Mouse (Mus musculus) T-helper 1 cell (primary cell): ENCODE data around the gene Erbb3.
"Not testable (repeated sequence)": the region's sequence is repeated elsewhere in the genome, so short reads cannot be mapped to it uniquely, and the experiment has no call there.

ENCODE experiments used
- in situ Hi-C: fragments of 300-600 bp; cut with MboI, MseI; formaldehyde crosslinking; loops from one replicate; pipeline ENCODE4 v1.15.1; 2025; ENCODE audit warnings: high pct_unique_total_duplicates

The Erbb3 gene

GRCm38 (mm10) chr10:128563544-128563943, 25.9 kb downstream of the Erbb3 start:
- in situ Hi-C loops, result no loop called here

GRCm38 (mm10) chr10:128556963-128557362, 32.5 kb downstream of the Erbb3 start:
- in situ Hi-C loops, result no loop called here

- in situ Hi-C loops, result no loop called here
These were observed 33.2 kb downstream of the Erbb3 start for GRCm38 (mm10) chr10:128556286-128556685.

GRCm38 (mm10) chr10:128555567-128555966, 33.9 kb downstream of the Erbb3 start:
- in situ Hi-C loops, result not testable (repeated sequence)

- in situ Hi-C loops, result not testable (repeated sequence)
These were observed 39.2 kb downstream of the Erbb3 start for GRCm38 (mm10) chr10:128550144-128550823.

- in situ Hi-C loops, result not testable (repeated sequence)
These were observed 39.8 kb downstream of the Erbb3 start for GRCm38 (mm10) chr10:128549682-128550057.

GRCm38 (mm10) chr10:128548947-128549681, 40.3 kb downstream of the Erbb3 start, which contains the start of gene Rpl41:
Gene Rpl41 (minus strand): TSS chr10:128549305.
- in situ Hi-C loops, result no loop called here

- in situ Hi-C loops, result not testable (repeated sequence)
These were observed 41.2 kb downstream of the Erbb3 start for GRCm38 (mm10) chr10:128548051-128548791.

- in situ Hi-C loops, result no loop called here
These were observed 42.0 kb downstream of the Erbb3 start, which contains the start of gene Zc3h10 for GRCm38 (mm10) chr10:128547361-128548032. Gene Zc3h10 (minus strand): TSS chr10:128547774.

- in situ Hi-C loops, result no loop called here
These were observed 42.7 kb downstream of the Erbb3 start for GRCm38 (mm10) chr10:128546787-128547186.

GRCm38 (mm10) chr10:128546361-128546760, 43.1 kb downstream of the Erbb3 start:
- in situ Hi-C loops, result no loop called here

- in situ Hi-C loops, result no loop called here
These were observed 43.9 kb downstream of the Erbb3 start for GRCm38 (mm10) chr10:128545570-128545898.

GRCm38 (mm10) chr10:128544674-128545569, 44.5 kb downstream of the Erbb3 start:
- in situ Hi-C loops, result no loop called here

- in situ Hi-C loops, result no loop called here
These were observed 45.2 kb downstream of the Erbb3 start for GRCm38 (mm10) chr10:128544151-128544657.

- in situ Hi-C loops, result no loop called here
These were observed 46.4 kb downstream of the Erbb3 start for GRCm38 (mm10) chr10:128543100-128543499.

GRCm38 (mm10) chr10:128538340-128538870, 51.0 kb downstream of the Erbb3 start:
- in situ Hi-C loops, result no loop called here

GRCm38 (mm10) chr10:128536266-128536940, 53.0 kb downstream of the Erbb3 start:
- in situ Hi-C loops, result no loop called here

GRCm38 (mm10) chr10:128535624-128536265, 53.7 kb downstream of the Erbb3 start:
- in situ Hi-C loops, result no loop called here

- in situ Hi-C loops, result no loop called here
These were observed 54.2 kb downstream of the Erbb3 start for GRCm38 (mm10) chr10:128535206-128535605.
